Mouse (Mus musculus): ENCODE data around the gene Psmd3.
"Not testable (repeated sequence)": the region's sequence is repeated elsewhere in the genome, so short reads cannot be mapped to it uniquely, and the experiment has no call there.

Gene Psmd3

GRCm38 (mm10) chr11:98713703-98714102, 31.3 kb downstream of the Psmd3 start:
- no peak for ATAC-seq (ENCODE audit: insufficient number of reproducible peaks, low FRiP score, low TSS enrichment)

- no peak for ATAC-seq (ENCODE audit: insufficient number of reproducible peaks, low FRiP score, low TSS enrichment)
Measured at GRCm38 (mm10) chr11:98715946-98716345, 33.6 kb downstream of the Psmd3 start.

GRCm38 (mm10) chr11:98717904-98718303, 35.5 kb downstream of the Psmd3 start:
- ATAC-seq (ENCODE audit: insufficient number of reproducible peaks, low FRiP score, low TSS enrichment): 0 out of 2 replicates have a peak, but pooled peaks have one; percentile 31

- ATAC-seq (ENCODE audit: insufficient number of reproducible peaks, low FRiP score, low TSS enrichment): no peak
Measured at GRCm38 (mm10) chr11:98720756-98721155, 38.4 kb downstream of the Psmd3 start.

- ATAC-seq (ENCODE audit: insufficient number of reproducible peaks, low FRiP score, low TSS enrichment): no peak
Measured at GRCm38 (mm10) chr11:98721458-98722226, 39.3 kb downstream of the Psmd3 start.

- ATAC-seq (ENCODE audit: insufficient number of reproducible peaks, low FRiP score, low TSS enrichment): no peak
Measured at GRCm38 (mm10) chr11:98723098-98723497, 40.7 kb downstream of the Psmd3 start.

- no peak for ATAC-seq (ENCODE audit: insufficient number of reproducible peaks, low FRiP score, low TSS enrichment)
Measured at GRCm38 (mm10) chr11:98725926-98726506, 43.7 kb downstream of the Psmd3 start.

GRCm38 (mm10) chr11:98729119-98729588, 46.8 kb downstream of the Psmd3 start, which contains the start of gene Med24:
Gene Med24 (minus strand): TSS chr11:98729435.
- ATAC-seq (ENCODE audit: insufficient number of reproducible peaks, low FRiP score, low TSS enrichment): peak; percentile 97

GRCm38 (mm10) chr11:98730727-98731126, 48.4 kb downstream of the Psmd3 start:
- ATAC-seq (ENCODE audit: insufficient number of reproducible peaks, low FRiP score, low TSS enrichment): no peak

- ATAC-seq (ENCODE audit: insufficient number of reproducible peaks, low FRiP score, low TSS enrichment): no peak
Measured at GRCm38 (mm10) chr11:98731134-98731533, 48.8 kb downstream of the Psmd3 start.

GRCm38 (mm10) chr11:98734020-98734419, 51.7 kb downstream of the Psmd3 start:
- ATAC-seq (ENCODE audit: insufficient number of reproducible peaks, low FRiP score, low TSS enrichment): no peak

- no peak for ATAC-seq (ENCODE audit: insufficient number of reproducible peaks, low FRiP score, low TSS enrichment)
Measured at GRCm38 (mm10) chr11:98735111-98735510, 52.8 kb downstream of the Psmd3 start.

- no peak for ATAC-seq (ENCODE audit: insufficient number of reproducible peaks, low FRiP score, low TSS enrichment)
Measured at GRCm38 (mm10) chr11:98736176-98736575, 53.8 kb downstream of the Psmd3 start.

- ATAC-seq (ENCODE audit: insufficient number of reproducible peaks, low FRiP score, low TSS enrichment): not testable (repeated sequence)
Measured at GRCm38 (mm10) chr11:98737220-98737619, 54.9 kb downstream of the Psmd3 start.

- ATAC-seq (ENCODE audit: insufficient number of reproducible peaks, low FRiP score, low TSS enrichment): no peak
Measured at GRCm38 (mm10) chr11:98738428-98738911, 56.1 kb downstream of the Psmd3 start.

- no peak for ATAC-seq (ENCODE audit: insufficient number of reproducible peaks, low FRiP score, low TSS enrichment)
Measured at GRCm38 (mm10) chr11:98738925-98739324, 56.6 kb downstream of the Psmd3 start.

- ATAC-seq (ENCODE audit: insufficient number of reproducible peaks, low FRiP score, low TSS enrichment): no peak
Measured at GRCm38 (mm10) chr11:98740026-98740392, 57.7 kb downstream of the Psmd3 start.

- ATAC-seq (ENCODE audit: insufficient number of reproducible peaks, low FRiP score, low TSS enrichment): no peak
Measured at GRCm38 (mm10) chr11:98740393-98741050, 58.2 kb downstream of the Psmd3 start, which contains the start of gene Thra. Gene Thra (plus strand): TSS chr11:98740638.

- ATAC-seq (ENCODE audit: insufficient number of reproducible peaks, low FRiP score, low TSS enrichment): no peak
Measured at GRCm38 (mm10) chr11:98741051-98741620, 58.8 kb downstream of the Psmd3 start.

- peak; percentile 49; the same call in 1 of the 2 replicates for ATAC-seq (ENCODE audit: insufficient number of reproducible peaks, low FRiP score, low TSS enrichment)
Measured at GRCm38 (mm10) chr11:98741622-98742396, 59.5 kb downstream of the Psmd3 start.
